Mouse (Mus musculus) right cerebral cortex, postnatal 14 days (tissue): ENCODE results near the gene Gpr132.

ENCODE experiments used
- DNase-seq: peaks from one replicate; pipeline ENCODE4 v3.0.0; 2022

Gpr132 gene

DNA sequence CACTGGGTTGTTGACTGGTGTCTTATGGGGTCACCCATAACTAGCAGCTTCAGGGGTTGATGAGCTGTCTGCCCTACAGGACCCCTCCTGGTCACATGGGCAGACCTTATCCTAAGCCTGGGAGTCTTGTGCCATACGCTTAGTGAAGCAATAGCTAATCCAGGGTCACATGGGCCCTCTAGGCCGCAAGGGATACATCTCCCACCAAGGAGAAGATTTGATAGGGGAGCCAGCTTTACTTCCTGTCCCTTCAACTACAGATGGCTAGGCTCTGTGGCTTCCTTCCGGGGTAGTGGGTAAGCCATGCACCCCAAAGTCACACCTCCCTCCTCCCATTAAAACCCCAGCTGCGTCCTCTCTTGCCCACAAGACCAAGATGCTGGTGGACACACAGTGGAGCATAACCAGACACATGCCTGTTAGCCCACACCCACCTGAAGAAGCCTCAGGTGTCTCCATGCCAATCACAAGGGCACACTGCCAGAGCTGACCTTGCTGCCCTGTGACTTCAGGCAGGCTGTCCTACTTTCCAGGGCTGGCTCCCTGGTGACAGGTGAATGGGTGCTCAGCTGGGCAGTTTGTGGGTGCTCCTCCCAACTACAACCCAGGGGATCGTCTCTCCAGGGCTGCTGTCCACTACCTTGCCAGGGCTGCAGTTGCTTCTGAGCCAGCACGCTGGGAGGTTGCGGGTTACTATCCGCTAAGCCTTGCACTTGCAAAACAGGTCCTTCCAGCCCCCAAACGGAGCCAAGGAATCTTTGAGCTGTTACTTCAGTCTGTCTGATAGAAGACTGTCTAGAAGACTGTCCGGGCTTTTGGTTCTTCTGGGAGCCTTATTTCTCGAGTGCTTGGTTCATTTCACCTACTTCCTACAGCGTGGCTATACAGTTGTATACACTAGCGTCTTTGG, at the start of gene Gpr132:
Gene Gpr132, minus strand, starts transcription at position 51 of the 910 bp plus-strand sequence.
- no peak for DNase-seq

DNA sequence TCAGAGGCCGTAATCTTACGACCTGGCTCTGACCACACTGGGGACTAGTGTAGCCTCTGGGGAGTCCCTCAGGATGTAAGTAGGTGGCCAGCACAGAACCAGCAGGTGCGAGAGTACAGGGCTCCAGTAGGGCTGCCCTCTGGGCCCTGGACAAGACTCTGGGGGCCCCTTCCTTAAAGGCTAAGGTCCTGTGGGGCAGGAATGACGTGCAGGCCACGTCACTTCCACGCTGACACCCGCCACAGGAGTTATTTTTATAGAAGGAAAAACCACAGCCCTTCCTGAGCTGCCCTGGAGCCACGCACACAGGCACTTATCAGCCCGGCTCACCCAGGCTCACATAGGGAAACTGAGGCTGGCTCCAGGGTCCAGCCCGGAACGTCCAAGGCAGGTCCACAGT, 49.5 kb upstream of the Gpr132 start:
- no peak for DNase-seq

DNA sequence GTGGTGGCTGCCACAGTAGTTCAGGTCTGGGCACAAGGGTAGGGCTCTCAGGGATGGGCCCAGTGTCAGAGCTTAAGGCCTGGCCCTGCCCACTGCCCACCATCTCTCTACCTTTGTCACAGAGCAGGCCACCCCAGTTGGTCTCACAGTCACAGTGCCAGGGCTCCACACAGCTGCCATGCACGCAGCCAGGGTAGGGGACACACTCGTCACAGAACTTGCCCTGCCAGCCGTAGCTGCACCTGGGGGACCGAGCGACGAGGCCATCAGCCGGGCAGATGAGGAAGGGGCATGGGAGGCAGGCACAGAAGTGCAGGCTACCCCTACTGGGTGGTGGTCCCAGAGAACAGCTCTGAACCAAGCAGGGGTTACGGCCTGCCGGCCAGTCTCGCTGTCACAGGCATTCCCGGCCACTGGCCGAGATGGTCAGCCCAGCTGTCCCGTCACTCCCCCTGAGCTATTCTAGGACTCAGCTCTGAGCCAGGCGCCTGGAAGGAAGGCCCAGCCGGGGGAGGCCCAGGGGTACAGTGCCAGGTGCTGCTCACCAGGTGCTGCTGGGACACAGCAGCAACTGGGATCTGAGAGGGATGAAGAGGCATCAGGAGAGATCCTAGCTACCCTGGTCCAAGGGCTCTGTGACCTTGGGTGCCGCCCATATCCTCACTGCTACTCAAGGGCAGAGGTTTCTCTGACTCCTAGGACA, 48.8 kb upstream of the Gpr132 start:
- no peak for DNase-seq

DNA sequence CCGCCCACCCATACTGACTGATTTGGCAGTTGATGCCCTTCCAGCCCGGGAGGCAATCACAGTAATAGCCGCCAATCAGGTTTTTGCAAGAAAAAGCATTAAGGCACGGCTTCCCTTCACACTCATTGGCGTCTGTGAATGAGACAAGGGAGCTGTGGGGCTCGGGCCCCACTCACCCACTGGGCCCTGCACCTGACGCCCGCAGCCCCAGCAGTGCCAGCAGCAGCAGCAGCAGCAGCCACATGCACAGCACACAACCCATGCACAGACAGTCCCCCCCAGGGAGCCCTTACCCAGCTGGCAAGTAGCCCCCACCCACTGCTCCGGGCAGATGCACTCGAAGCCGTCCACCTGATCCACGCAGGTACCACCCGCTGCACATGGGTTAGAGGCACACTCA, 47.6 kb upstream of the Gpr132 start:
- no peak for DNase-seq

DNA sequence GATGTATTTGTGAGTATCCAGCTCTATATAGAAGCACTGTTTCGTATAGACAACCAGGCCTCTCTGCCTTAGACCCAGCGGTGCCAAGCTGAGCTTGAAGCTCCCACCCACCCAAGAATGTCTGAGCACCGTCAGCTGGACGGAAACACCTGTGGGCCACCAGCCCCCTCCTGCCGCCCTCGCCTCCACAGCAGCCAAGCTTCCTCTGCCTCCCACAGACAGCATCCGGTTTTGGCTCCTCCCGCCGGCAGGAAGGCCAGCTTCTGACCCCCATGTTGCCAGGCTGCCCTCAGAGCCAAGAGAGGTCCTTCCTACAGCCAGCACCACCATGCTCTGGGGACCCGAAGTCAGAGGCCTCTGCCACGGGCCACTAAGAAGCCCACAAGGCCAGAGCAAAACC, 46.5 kb upstream of the Gpr132 start:
- no peak for DNase-seq

DNA sequence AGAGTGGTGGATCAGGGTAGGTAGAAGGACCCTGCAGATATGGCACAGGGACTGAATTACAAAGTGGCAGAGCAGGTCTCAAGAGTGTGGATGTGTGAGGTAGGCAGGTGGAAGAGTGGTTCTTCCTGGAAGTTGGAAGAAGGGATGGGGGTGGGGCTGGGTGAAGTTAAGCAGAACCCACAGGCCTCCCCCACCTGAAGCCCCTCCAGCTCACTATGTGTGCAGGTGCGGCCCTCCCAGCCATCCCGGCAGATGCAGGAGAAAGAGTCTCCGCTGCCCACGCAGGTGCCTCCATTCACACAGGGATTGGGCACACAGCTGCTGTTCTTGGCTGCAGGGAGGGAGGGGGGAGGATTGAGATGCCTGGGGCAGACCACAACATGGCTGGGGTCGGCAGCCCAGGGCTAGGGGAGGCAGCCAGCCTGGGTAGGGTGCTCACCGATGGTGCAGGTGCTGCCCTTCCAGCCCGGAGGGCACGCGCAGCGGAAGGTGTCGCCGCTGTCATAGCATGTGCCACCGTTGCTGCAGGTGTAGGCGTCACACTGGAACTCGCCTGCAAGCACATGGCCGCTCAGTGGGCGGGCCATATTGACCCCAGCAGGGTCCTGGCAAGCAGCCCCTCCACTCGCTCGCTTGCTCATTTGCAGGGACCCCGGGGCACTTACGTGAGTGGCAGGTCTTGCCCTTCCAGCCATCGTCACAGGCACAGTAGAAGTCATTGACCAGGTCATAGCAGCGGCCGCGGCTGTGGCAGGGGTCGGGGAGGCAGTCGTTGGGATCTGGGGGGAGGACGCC, 45.1 kb upstream of the Gpr132 start:
- no peak for DNase-seq

DNA sequence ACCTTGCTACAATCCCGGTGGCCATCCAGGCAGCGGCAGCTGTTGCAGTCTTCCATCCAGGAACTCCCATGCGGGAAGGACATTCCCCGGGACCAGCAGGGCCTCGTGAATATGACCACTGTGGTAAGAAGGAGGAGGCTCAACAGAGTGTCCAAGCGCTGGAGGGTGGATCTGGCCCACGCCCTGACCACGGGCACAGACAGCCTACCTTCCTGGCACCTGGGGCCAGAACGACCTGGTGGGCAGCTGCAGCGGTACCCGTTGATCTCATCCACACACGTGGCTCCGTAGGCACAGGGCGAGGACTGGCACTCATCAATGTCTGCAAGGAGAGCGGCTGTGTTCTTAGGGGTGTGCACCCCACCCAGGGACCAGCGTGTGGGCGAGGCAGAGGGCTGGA, 43.7 kb upstream of the Gpr132 start:
- DNase-seq: no peak

DNA sequence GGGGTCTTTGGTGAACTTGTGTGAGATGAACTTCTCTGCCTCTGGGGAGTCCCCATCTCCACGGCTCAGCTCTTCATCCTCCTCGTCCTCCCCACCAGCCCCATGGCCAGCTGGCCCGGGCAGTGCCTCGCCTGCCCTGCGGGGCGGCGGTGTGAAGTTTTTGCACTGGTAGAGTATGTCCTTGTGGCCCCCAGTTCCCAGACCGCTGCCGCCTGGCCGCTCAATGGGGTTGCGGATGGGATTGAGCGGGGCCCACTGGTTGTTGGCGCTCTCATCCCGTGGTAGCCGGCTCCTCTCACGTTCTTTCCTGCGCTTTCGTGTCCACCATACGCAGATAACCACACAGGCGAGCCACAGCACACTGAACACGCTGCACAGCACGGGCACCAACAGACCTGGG, 41.0 kb upstream of the Gpr132 start:
- no peak for DNase-seq

DNA sequence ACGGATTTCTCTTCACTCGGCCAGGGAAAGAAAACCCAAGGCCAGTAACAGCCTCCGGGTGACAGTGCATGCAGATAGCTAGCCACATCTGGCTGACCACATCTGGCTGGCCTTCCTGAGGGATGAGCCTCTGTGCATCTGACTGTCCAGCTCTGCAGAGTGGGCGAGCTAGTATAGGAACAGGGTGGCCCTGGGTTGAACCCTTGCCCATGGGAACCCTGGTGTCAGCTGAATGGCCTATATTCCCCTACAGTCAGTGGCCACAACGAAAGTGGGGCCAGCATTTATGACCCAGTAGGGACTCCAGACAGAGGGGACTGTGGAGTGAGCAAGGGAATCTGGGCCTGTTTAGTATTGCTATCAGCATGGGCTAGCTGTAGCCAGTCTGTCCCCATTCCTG, 37.0 kb upstream of the Gpr132 start:
- no peak for DNase-seq

DNA sequence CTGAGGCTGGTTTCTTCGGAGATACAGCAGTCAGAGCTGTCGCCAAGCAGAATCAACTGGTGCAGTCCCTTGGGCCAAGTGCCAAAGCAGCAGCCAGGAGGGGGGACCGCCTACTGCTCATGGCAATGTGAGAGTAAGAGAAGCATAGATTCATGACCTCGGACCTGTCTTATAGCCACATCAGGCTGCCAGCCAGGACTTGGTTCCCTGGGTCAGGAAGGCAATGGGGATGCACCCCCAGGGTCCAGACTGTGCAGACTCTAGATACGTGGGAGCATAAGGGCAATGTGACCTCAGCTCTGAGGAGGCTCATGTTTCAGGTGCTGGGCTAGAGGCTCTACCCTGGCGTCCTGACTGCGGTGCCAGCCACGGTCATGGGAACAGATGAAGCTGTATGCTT, 35.9 kb upstream of the Gpr132 start:
- no peak for DNase-seq

DNA sequence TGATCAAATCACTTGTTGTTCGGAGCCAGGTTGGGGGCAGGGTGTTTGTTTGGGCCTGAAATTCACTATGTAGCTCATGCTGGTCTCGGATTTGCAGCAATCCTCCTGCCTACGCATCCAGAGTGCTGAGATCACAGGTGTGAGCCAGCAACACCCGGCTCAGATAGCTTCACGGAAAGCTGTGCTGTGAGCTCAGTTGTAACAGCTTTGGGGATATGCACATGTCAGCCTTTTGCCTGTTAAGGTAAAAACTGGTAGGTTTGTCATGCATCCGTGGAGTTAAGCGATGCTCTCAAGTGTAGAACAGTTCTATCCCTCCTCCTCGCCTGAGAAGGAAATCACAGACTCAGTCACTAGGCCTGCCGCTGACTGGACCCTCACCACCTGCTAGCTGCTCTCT, 32.6 kb upstream of the Gpr132 start:
- no peak for DNase-seq

DNA sequence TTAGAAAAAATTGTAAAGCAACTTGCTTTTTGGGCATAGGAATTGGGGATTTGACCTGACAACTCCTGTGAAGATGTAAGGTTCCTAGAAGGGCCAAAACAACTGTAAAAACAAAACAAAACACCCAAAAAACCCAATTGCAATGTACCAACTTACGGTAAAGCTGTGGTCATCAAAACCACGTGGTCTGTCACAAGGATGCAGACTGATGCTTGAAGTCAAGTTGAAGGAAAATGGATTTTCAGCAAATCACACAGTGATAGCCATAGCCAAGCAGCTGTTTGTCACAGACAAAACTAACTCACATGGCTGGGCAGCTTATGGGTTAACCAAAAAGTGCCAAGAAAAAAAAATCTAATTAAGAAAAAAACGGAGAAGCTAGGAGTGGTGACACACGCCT, 30.9 kb upstream of the Gpr132 start:
- no peak for DNase-seq

DNA sequence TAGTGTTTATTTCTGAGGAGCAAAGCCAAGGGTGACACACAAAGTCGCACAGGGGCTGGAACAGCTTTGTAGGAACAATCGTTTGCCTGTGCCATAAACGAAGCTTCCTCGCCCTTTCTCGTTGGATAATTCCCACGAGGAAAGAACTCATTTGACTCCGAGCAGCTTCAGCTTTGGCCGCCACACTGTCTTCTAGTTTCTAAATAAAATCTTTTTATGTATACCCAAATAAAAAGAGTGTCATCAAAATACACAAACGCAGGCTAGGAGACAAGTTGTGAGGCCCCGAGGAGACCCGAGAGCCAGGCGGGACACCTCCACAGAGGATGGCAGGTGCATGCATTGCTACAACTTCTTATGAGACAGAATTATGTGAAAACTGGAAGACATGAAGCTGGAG, 30.3 kb upstream of the Gpr132 start:
- no peak for DNase-seq

DNA sequence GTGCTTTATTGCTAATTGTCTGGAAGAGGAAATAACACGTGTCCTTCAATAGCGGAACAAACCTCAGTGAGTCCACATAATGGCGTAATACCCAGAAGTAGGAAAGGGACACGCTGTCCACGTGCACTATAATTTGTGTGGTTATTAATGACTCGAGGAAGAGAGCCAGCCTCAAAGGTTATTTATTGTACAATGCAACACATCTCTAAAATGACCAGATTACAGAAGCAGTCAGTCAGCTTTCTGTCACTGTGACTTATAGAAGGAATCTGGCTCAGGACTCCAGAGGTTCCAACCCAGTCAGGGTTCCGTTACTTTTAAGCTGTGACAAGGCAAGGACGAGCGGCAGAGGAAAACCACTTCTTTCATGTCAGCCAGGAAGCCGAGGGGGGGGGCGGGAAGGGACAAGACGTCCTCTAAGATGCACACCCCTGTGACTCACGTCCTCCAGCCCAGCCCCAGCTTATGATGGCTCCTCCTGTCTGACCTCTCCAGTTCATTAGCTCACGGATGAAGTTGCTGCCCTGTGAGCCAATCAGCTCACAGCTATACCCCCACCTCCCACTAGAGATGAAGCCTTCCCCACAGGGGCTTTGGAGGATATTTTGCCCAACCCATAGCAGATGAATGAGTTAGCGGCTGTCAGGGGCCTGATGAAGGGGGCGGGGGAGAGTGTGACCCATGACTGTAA, 29.6 kb upstream of the Gpr132 start:
- DNase-seq: no peak

DNA sequence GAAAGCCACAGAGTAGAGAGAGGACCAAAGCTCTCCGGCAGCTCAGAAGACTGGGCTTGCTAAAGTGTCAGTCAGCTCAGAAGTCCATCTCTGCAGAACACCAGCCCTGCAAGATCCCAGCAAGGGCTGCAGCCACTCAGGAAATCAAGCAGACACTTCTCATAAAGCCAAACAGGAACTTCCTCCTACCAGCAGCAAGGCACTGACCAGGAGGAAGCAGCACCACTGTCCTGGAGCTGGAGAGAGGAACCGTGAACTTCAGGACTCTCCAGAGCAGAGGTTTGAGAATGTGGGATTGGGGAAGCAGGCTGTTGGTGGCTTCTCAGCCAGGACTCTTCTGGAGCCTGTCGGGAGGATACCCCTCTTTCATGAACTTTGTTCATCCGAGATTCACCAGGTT, 26.9 kb upstream of the Gpr132 start:
- no peak for DNase-seq

DNA sequence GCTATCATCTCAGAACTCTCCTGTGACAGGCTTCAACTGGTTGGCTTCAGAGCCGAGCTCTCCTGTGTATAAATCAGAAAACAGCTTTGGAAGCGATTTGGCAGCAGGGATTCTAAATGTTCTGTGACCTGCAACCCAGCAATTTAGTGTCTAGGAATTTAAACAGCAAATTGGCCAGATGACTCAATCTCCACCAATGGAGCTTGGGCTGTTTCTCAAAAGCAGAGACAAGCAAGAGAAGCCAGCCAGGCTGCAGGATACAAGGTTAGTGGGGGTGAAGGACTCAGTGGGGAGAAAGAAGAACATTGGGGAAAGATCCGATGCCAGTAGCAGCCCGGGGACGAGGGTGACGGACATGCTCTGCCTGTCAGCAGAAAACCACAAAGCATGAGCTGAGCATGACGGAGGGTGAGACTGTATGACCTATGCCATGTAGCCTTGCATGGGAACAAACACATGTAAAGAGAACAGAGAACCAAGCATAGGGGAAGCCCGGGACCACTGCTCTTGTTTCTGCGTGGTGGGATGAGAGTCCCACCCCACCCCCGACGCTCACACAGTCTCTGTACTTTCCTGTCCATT, 26.4 kb upstream of the Gpr132 start:
- no peak for DNase-seq

DNA sequence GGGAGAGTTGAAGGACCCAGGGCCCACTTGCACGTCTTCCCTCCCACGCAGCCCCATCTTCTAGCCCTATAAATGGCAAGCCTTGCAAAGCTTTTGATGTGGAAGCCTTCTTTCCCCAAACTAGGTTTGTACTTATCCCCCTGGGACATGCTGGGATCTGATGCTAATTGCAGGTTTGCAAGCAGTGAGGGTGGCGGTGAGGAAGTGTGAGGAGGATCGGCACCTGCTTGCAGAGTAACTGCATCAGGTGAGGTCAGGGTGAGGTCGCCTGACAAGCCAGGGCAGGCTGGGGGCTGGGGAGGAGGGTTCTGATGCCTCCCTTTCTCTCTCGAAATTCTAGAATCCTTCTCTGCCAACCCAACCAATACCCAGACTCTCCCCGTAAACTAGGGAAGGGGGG, 17.4 kb upstream of the Gpr132 start:
- DNase-seq: no peak

DNA sequence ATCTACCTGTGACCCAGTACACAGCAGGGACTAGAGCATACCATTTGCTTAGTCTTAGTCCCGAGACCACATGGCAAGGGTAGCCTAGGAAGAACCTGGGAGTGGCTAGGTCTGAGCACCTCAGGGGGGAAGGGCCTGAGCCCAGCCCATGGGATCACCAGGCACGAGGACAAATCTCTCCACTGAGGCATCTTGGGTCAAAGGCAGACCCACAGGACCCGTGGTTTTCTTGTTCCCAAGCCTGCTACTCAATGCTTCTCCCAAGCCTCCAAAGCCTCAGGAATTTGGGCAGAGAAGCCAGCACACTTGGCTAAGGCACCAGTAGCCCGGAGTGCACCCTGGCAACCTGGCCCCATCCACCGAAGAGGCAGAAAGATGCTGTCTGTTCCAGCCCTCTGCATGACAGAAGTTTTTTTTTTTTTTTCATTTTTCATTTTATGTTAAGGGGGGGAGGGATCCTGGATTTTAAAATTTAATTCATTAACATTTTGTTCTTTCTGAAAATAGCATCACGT, 13.3 kb upstream of the Gpr132 start:
- no peak for DNase-seq

DNA sequence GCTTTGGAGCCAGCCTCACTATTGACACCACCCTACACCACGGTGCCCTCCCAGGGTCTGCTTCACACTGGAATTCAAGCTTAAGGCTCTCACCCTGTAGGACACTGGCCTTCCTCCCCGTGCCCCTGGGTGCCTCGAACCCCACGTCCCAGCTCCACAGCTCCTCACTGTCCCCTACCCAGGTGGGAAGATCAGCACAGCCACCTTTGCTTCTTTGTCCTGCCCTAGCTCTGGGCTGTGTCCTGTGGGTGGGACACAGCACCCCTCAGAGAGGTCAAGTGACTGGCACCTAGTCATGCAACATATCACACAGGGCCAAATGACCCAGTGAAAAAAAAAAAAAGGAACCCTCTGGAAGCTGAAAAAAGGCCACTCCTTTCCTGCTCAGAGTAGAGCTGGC, 12.6 kb upstream of the Gpr132 start:
- no peak for DNase-seq

DNA sequence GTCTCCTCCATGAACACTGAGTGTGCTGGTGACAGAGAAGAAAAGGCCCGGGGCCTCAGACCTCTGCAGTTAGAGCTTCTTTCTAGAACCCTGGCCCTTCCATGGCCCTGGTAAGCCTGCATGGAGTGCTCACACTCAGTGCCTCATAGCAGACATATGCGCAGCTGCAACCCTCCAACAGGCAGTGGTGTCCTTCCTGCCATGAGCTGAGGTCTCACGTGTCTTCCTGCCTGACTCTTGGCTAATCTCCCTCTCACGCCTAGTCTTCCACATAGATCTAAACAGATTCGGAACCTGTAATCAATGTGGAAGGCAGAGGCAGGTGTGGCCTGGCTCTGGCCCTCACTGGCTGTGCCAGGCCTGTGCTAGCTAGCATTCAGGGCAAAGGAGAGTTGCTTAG, 11.7 kb upstream of the Gpr132 start:
- no peak for DNase-seq

DNA sequence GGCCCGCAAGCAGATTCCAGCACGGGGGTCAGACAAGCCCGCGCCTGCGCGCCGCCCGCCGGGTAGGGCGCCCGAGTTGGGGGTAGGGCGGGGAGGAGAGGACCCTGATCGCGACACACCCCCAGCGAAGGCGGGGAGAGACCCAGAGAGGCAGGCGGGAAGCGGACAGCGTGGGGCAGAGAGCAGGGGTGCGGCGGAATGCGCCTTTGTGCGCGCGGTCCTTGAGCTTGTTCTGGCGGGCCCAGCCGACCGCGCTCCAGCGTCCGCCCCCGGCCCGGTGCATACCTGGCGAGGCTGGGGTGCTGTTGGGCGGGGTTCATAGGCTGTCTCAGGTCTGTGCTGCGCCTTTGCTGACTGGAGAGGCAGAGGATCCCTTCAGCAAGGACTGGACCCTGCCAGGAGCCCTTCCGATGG, 9.6 kb upstream of the Gpr132 start:
- DNase-seq: no peak

DNA sequence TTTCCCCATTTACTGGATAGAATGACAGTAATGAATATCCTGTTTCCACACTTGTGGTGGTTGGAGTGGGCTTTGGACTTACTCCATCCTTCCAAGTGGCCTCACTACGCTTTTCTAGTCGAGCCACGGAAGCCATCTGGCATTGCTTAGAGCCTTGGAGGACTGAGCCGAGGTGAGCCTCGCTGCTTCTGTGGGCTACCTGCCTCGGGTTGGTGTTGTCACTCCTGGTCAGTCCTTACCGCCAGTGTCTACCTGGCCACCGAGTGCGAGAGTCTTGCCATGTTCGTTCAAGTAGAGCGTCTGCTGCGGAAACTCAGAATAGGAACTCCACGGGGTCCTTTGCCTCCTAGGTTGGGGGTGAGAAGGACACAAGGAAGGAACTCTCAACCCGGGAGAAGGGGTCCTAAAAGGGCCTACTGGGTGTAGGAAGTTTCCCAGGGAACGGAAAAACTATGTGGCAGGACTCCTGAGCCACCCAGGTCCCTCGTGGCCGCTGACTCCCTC, 9.1 kb upstream of the Gpr132 start:
- no peak for DNase-seq
